Mouse (Mus musculus) embryonic facial prominence, embryonic 14.5 days (tissue): ENCODE results near the gene Sphk2. TPM values are rescaled to one million over a fixed set of nuclear protein-coding genes. Genes with fewer than 3 reads are reported as not detected.
A peak's percentile ranks its signal among the peaks of the same experiment; 100 is the strongest.

Experiments
- ATAC-seq: fragments of 200-750 bp; cut with Nextera tagmentation; 2 replicates; pipeline ENCODE4 v1.8.0; 2017; ENCODE audit warnings: low read depth, moderate number of reproducible peaks, moderate TSS enrichment
- DNase-seq: peaks from one replicate; pipeline ENCODE4 v3.0.0-alpha.2; 2015; ENCODE audit warnings: low spot score
- H3K27ac ChIP-seq: fragments of 300-500 bp; sonication (generic); replicated peaks from 2 replicates; pipeline ENCODE4 v1.5.1; 2014; ENCODE audit warnings: low read depth, mild to moderate bottlenecking, low read length, moderate library complexity
- H3K27me3 ChIP-seq: fragments of 300-500 bp; sonication (generic); replicated peaks from 2 replicates; pipeline ENCODE4 v1.6.1; 2014; ENCODE audit warnings: low read length; ENCODE audit not compliant: control insufficient read depth, insufficient read depth
- H3K36me3 ChIP-seq: fragments of 300-500 bp; sonication (generic); 2 replicates; pipeline ENCODE4 v1.6.1; 2014; ENCODE audit warnings: low read length, mixed read lengths; ENCODE audit not compliant: control insufficient read depth, insufficient read depth
- H3K4me1 ChIP-seq: fragments of 300-500 bp; sonication (generic); 2 replicates; pipeline ENCODE4 v1.6.1; 2014; ENCODE audit warnings: antibody characterized with exemption, low read length; ENCODE audit not compliant: control insufficient read depth, insufficient read depth
- H3K4me2 ChIP-seq: fragments of 300-500 bp; sonication (generic); 2 replicates; pipeline ENCODE4 v1.6.1; 2014; ENCODE audit warnings: low read depth, mild to moderate bottlenecking, low read length, moderate library complexity, mixed read lengths
- H3K4me3 ChIP-seq: fragments of 300-500 bp; sonication (generic); 2 replicates; pipeline ENCODE4 v1.5.1; 2014; ENCODE audit warnings: low read depth, mild to moderate bottlenecking, low read length
- H3K9ac ChIP-seq: fragments of 300-500 bp; sonication (generic); 2 replicates; pipeline ENCODE4 v1.6.1; 2014; ENCODE audit warnings: low read depth, mild to moderate bottlenecking, low read length, moderate library complexity, mixed read lengths
- H3K9me3 ChIP-seq: fragments of 300-500 bp; sonication (generic); 2 replicates; pipeline ENCODE4 v1.6.1; 2016; ENCODE audit warnings: low read length; ENCODE audit not compliant: control insufficient read depth
- WGBS: fragments of 180-500 bp; shearing (Covaris S2); extraction: QIAGEN DNeasy Blood & Tissue Kit; methylation state at CpG from one replicate; pipeline ENCODE4 v1.1.7; 2014; 5-methylcytosine and 5-hydroxymethylcytosine counted together
- polyA plus RNA-seq: library from polyadenylated mRNA; unstranded; fragments of >200 nt; fragmentation: Nextera tagmentation; extraction: Ambion mirVana; gene quantifications from 2 replicates; pipeline ENCODE4 v1.2.1, GENCODE M21; 2014

The Sphk2 gene
- polyA plus RNA-seq, 1 experiment from 2014 or later: 24.0 TPM

- Histone ChIP-seq H3K9me3 (no peaks in the 10 kb centered on the region), H3K4me3 (peak overlapping the region; percentile 79), H3K4me1 (peaks cover 21% of the 10 kb centered on the region), H3K36me3 (peaks cover 47% of the 10 kb centered on the region), H3K27me3 (no peaks in the 10 kb centered on the region), H3K4me2 (peak overlapping the region; percentile 71), H3K9ac (0 out of 2 replicates have a peak overlapping the region, but pooled peaks have one; percentile 34), H3K27ac (no peak overlapping the region)
- ATAC-seq (no peak), DNase-seq (no peak)
- WGBS: 88% methylated on average over 3 of the region's 3 CpGs
Measured at GRCm38 (mm10) chr7:45716460-45716857, 1.3 kb downstream of the Sphk2 start.

- H3K4me1 ChIP-seq: peaks cover 21% of the 10 kb centered on the region
Measured at GRCm38 (mm10) chr7:45715741-45716459, 1.9 kb downstream of the Sphk2 start.

DNA sequence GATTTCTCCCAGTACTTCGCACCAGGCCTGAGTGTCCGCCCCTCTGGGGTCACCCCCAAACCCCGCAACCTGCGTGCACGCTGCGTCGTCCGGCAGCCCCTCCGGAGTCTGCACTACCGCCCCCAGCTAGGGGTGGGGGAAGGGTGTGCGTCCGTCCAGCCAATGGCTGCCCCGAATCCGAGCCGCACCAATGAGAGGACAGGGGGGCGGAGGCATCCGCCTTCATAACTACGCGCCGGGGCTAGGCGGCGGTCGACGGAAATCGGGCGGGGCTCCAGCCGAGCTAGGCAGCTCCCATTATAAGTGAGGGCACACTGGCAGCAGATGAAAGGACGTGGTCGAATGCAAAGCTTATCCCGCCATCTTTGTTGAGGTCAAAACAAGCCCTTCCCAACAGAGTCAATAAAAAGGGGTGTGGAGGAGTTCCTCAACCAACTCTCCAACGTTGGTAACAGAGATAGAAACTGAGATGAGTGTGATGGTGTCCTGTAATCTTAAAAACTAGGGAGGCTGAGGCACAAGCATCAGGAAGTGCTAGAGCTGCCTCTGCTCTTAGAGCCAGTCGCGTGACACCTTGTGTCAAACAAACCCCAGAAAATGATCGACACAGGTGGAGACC lies 2.6 kb downstream of the Sphk2 start, which contains the start of gene Rpl18:
Gene Rpl18 (plus strand): TSS at position 368 of the 619 bp plus-strand sequence.
- Histone ChIP-seq H3K27me3 (no peaks in the 10 kb centered on the region), H3K27ac (peak within 1 kb of the TSS; percentile 67), H3K4me1 (peaks cover 21% of the 10 kb centered on the region), H3K4me2 (peak within 1 kb of the TSS; percentile 71), H3K36me3 (peaks cover 51% of the 10 kb centered on the region), H3K9me3 (no peaks in the 10 kb centered on the region), H3K4me3 (peak within 1 kb of the TSS; percentile 57), H3K9ac (peak within 1 kb of the TSS; percentile 64)
- DNase-seq: peak; percentile 99
- ATAC-seq: peak; percentile 94
- WGBS: 13% methylated on average over 23 of the region's 34 CpGs

More at GRCm38 (mm10) chr7:45715741-45716459, 1.9 kb downstream of the Sphk2 start:
- no peaks in the 10 kb centered on the region for H3K9me3 ChIP-seq
- H3K27me3 ChIP-seq: no peaks in the 10 kb centered on the region
- H3K9ac ChIP-seq: peak overlapping the region; percentile 34; the same call in 1 of the 2 replicates
- peak overlapping the region; percentile 67 for H3K27ac ChIP-seq
- 82% methylated on average over 19 of the region's 19 CpGs for WGBS
- peak overlapping the region; percentile 71 for H3K4me2 ChIP-seq
- peaks cover 50% of the 10 kb centered on the region for H3K36me3 ChIP-seq
- ATAC-seq (no peak), DNase-seq (no peak)
- peak overlapping the region; percentile 57 for H3K4me3 ChIP-seq

DNA sequence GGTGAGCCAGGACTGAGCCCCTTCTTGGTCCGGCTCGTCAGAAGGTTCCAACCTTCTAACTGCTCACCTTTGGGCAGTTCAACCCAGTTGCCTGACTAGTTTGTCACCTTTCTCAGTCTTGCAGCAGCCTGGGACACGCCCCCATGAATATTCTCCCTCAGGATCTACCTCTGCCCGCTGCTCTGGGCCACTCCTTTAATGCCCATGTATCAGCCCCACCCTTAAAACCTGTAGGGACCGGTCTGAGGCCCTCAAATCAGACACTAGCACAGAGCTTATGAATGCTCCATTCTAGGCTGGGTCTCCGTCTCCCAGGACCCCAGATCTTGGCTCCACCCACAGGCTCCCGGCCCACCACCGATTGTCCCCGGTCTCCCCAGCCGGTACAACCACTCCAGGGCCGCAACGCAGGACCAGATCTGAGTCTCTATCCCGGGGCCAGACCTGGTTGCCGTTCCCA lies 3.1 kb downstream of the Sphk2 start:
- ATAC-seq (peak; percentile 26), DNase-seq (peak; percentile 61)
- Histone ChIP-seq H3K36me3 (peaks cover 51% of the 10 kb centered on the region), H3K4me3 (peak overlapping the region; percentile 57), H3K27me3 (no peaks in the 10 kb centered on the region), H3K4me1 (peaks cover 21% of the 10 kb centered on the region), H3K4me2 (peak overlapping the region; percentile 71), H3K9me3 (no peaks in the 10 kb centered on the region), H3K9ac (peak overlapping the region; percentile 64), H3K27ac (peak overlapping the region; percentile 40; the same call in 1 of the 2 replicates)
- 10% methylated on average over 13 of the region's 14 CpGs for WGBS

DNA sequence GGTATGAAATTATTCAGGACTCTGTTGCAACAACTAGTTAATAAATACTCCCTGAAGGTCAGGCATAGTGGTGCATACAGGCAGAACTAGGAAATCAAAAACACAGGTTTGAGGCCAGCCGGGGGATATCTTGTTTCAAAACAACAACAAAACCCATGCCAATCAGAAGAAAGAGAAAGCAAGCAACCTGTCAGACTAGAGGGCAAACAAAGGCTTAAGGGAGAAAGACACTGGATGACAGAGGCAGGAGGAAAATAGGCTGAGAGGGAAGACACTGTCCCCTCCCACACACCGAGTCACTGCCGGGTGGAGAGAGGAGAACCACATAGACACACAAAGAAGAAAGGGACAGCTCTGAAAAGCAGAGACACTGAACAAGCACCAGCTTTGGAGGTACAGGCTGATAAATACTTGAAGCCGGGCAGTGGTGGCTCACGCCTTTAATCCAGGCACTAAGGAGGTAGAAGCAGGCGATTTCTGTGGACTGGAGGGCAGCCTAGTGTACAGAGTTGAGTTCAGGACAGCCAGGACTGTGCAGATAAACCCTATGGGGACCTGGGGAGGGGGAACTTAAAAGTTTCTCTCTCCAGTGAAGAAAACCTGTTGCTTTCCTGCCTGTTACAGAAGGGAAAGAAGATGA lies 3.8 kb downstream of the Sphk2 start:
- Histone ChIP-seq H3K27me3 (no peaks in the 10 kb centered on the region), H3K4me1 (peaks cover 19% of the 10 kb centered on the region), H3K4me2 (peak overlapping the region; percentile 71), H3K36me3 (peaks cover 46% of the 10 kb centered on the region), H3K9me3 (no peaks in the 10 kb centered on the region), H3K27ac (no peak overlapping the region), H3K4me3 (peak overlapping the region; percentile 57), H3K9ac (peak overlapping the region; percentile 64)
- ATAC-seq (no peak), DNase-seq (no peak)
- 72% methylated on average over 6 of the region's 6 CpGs for WGBS

DNA sequence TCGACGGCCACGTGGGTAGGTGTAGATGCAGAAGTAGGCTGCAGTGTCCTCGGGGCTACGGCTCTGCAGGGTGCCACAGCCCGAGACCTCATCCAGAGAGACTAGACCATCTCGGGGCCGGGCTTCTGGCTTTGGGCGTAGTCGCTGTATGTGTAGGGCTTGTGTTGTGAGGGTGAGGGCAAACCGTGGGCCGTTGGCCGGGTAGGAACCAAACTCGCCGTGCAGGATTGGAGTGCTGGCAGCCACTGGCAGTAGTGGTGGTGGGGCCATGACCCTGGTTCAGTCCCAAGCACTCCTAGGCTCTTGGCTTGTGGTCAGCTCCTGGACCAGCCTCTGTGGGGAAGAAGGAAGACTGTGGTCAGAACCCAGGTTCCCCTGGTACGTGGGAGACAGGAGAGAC lies 4.4 kb downstream of the Sphk2 start:
- no peak overlapping the region for H3K9ac ChIP-seq
- H3K4me3 ChIP-seq: no peak overlapping the region
- H3K36me3 ChIP-seq: peaks cover 43% of the 10 kb centered on the region
- peaks cover 23% of the 10 kb centered on the region for H3K4me1 ChIP-seq
- DNase-seq: no peak
- no peaks in the 10 kb centered on the region for H3K9me3 ChIP-seq
- no peak overlapping the region for H3K27ac ChIP-seq
- no peak for ATAC-seq
- no peak overlapping the region for H3K4me2 ChIP-seq
- 92% methylated on average over 14 of the region's 16 CpGs for WGBS
- H3K27me3 ChIP-seq: no peaks in the 10 kb centered on the region

DNA sequence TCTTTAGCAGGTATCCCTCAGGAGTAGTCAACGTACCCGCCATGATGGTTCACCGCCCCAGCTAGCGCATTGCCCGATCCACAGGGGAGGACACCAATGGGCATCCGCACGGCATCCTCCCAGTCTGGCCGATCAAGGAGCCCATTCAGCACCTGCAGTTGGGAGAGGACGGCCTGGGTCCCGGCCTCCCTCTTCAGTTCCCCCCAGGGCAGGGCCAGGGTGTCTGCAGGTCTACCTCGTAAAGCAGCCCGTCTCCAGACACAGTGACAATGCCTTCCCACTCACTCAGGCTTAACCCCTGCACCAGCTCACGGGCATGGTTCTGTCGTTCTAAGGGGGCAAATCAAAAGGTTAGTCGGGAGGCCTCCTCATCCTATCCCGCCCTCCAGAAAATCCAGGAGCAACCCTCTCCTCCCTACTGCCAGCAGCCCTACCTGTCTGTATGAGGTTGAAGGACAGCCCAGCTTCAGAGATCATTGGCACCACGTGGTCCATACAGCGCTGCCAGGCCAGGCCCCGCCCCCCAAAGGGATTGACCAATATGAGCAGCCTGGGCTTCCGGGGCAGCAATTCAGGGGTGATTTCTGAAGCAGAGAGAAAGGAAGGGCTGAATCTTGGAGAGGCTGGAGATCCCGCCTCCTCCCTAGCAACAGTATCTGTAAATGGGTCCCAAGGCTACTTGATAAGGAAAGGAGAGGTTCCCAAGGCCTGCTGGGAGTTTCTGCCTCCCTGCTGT lies 5.6 kb downstream of the Sphk2 start:
- Histone ChIP-seq H3K27ac (no peak overlapping the region), H3K27me3 (no peaks in the 10 kb centered on the region), H3K4me2 (no peak overlapping the region), H3K4me1 (peaks cover 35% of the 10 kb centered on the region), H3K4me3 (no peak overlapping the region), H3K9me3 (no peaks in the 10 kb centered on the region), H3K9ac (no peak overlapping the region), H3K36me3 (peaks cover 43% of the 10 kb centered on the region)
- DNase-seq (no peak), ATAC-seq (no peak)
- WGBS: 85% methylated on average over 16 of the region's 21 CpGs
